Mouse (Mus musculus) midbrain, embryonic 13.5 days (tissue): ENCODE results near the gene Cnnm4. TPM values are rescaled to one million over a fixed set of nuclear protein-coding genes. Genes with fewer than 3 reads are reported as not detected.
A peak's percentile ranks its signal among the peaks of the same experiment; 100 is the strongest.

Source experiments
- ATAC-seq: fragments of 200-750 bp; cut with Nextera tagmentation; 2 replicates; pipeline ENCODE4 v1.8.0; 2017; ENCODE audit warnings: mild to moderate bottlenecking, moderate TSS enrichment, moderate library complexity
- H3K27ac ChIP-seq: fragments of 300-500 bp; sonication (generic); 2 replicates; pipeline ENCODE4 v1.5.1; 2015; ENCODE audit warnings: inconsistent platforms, mild to moderate bottlenecking, moderate library complexity
- H3K27me3 ChIP-seq: fragments of 300-500 bp; sonication (generic); 2 replicates; pipeline ENCODE4 v1.6.1; 2015; ENCODE audit warnings: mild to moderate bottlenecking, inconsistent platforms
- H3K36me3 ChIP-seq: fragments of 300-500 bp; sonication (generic); 2 replicates; pipeline ENCODE4 v1.6.1; 2015; ENCODE audit warnings: mild to moderate bottlenecking, inconsistent platforms
- H3K4me1 ChIP-seq: fragments of 300-500 bp; sonication (generic); replicated peaks from 2 replicates; pipeline ENCODE4 v1.6.1; 2015; ENCODE audit warnings: inconsistent platforms
- H3K4me2 ChIP-seq: fragments of 300-500 bp; sonication (generic); replicated peaks from 2 replicates; pipeline ENCODE4 v1.6.1; 2015; ENCODE audit warnings: moderate library complexity, mild to moderate bottlenecking, inconsistent platforms
- H3K4me3 ChIP-seq: fragments of 300-500 bp; sonication (generic); replicated peaks from 2 replicates; pipeline ENCODE4 v1.5.1; 2015; ENCODE audit warnings: mild to moderate bottlenecking, inconsistent platforms
- H3K9ac ChIP-seq: fragments of 300-500 bp; sonication (generic); replicated peaks from 2 replicates; pipeline ENCODE4 v1.6.1; 2015; ENCODE audit warnings: mild to moderate bottlenecking, inconsistent platforms
- H3K9me3 ChIP-seq: fragments of 300-500 bp; sonication (generic); 2 replicates; pipeline ENCODE4 v1.6.1; 2016; ENCODE audit warnings: mild to moderate bottlenecking, inconsistent platforms
- WGBS: fragments of 180-500 bp; shearing (Covaris S2); methylation state at CpG from one replicate; pipeline ENCODE4 v1.1.7; 2015; 5-methylcytosine and 5-hydroxymethylcytosine counted together
- polyA plus RNA-seq: library from polyadenylated mRNA; unstranded; fragments of >200 nt; fragmentation: Nextera tagmentation; extraction: Ambion mirVana; gene quantifications from 2 replicates; pipeline ENCODE4 v1.2.1, GENCODE M21; 2015

The Cnnm4 gene
- polyA plus RNA-seq, 1 experiment from 2014 or later = 8.8 TPM

DNA sequence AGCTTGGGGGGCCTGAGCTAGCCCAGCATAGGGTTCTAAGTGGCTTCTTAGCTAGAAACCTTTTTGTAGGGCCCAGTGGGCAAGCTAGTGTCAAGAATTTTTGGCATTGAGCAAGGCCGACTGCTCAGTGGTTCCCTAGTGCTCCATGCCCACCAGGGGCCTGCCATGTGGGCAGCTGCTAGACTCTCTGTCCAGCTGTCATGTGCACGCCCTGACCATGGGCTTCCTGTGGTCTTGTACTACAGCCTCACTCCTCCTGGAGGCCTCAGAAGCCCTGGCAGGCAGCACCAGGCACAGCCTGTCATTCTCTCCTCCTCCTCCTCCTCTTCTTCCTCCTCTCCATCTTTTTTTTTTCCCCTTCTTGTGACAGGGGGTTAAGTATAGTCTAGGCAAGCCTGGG, 25.9 kb downstream of the Cnnm4 start:
- H3K27ac ChIP-seq = no peak overlapping the region
- H3K36me3 ChIP-seq = peaks cover 15% of the 10 kb centered on the region; the same call in 1 of the 2 replicates
- H3K4me3 ChIP-seq = no peak overlapping the region
- 61% methylated on average over 2 of the region's 2 CpGs for WGBS
- no peak for ATAC-seq
- no peak overlapping the region for H3K9ac ChIP-seq
- H3K4me1 ChIP-seq = peaks cover 3% of the 10 kb centered on the region; the same call in 1 of the 2 replicates
- no peaks in the 10 kb centered on the region for H3K9me3 ChIP-seq
- no peaks in the 10 kb centered on the region for H3K27me3 ChIP-seq
- no peak overlapping the region for H3K4me2 ChIP-seq

GRCm38 (mm10) chr1:36501261-36501660, 29.8 kb downstream of the Cnnm4 start:
- WGBS = 5% methylated on average over 3 of the region's 3 CpGs
- Histone ChIP-seq H3K4me1 (no peaks in the 10 kb centered on the region), H3K4me2 (no peak overlapping the region), H3K27me3 (no peaks in the 10 kb centered on the region), H3K4me3 (no peak overlapping the region), H3K36me3 (peaks cover 17% of the 10 kb centered on the region), H3K9me3 (no peaks in the 10 kb centered on the region), H3K9ac (no peak overlapping the region), H3K27ac (no peak overlapping the region)
- 0 out of 2 replicates have a peak, but pooled peaks have one; percentile 44 for ATAC-seq

DNA sequence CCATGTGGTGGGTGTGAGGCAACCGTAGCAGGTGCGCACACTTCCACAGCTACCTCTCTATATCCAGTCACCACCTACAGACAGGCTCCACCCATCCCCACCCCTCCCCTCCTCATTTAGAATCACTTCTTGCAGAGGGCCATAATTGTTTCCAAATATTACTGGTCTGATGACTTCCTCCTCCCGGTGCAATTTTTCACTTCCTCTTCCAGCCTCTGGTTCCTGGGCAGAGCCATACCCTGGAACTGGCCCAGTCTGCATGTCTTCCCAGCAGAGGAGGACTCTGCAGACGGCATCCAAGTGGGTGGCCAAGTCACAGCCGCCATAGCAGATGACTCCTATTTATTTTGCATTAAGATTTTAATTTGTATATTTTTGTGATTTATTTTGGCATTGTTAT, 36.8 kb downstream of the Cnnm4 start:
- Histone ChIP-seq H3K4me1 (peaks cover 6% of the 10 kb centered on the region), H3K27ac (no peak overlapping the region), H3K9ac (no peak overlapping the region), H3K4me2 (no peak overlapping the region), H3K27me3 (no peaks in the 10 kb centered on the region), H3K36me3 (peaks cover 15% of the 10 kb centered on the region), H3K4me3 (no peak overlapping the region), H3K9me3 (no peaks in the 10 kb centered on the region)
- 92% methylated on average over 5 of the region's 5 CpGs for WGBS
- ATAC-seq = no peak

DNA sequence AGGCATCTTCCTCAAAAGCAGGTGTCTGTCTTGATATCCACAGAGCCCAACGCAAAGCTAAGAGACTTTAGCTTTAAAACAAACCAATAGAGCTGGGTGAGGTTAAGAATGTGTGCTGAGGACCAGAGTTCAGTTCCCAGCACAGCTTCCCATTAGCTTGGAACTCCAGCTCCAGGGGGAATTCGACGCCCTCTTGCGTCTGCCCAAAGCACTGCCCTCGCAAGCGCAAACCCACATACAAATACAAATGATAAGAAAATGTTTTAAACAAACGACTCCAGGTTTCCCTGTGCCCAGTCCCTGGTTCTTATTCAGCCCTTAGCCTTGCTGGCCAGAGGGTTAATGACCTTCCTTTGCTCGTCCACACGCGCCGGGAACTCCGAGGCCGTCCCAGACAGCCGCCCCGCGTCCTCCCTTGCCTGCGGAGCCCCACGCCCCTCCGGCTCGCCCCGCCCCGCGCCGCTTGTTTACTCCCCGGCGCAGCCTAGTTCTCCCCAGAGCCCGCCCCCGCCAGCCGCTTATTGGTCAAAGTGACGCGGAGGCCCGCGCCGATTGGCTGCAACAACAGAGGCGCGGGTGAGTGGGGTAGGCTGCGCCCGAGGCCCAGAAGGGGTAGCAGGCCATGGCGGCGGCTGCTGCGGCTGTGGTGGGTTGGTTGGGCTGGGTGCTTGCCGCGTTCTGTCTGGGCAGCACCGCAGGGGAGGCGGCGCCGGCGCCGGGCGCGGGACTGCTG, 40.0 kb downstream of the Cnnm4 start, which contains the start of gene Cnnm3:
Gene Cnnm3, plus strand, starts transcription at position 579 of the 733 bp plus-strand sequence.
- Histone ChIP-seq H3K36me3 (peaks cover 16% of the 10 kb centered on the region), H3K4me2 (peak within 1 kb of the TSS; percentile 97), H3K4me1 (peaks cover 34% of the 10 kb centered on the region), H3K4me3 (peak within 1 kb of the TSS; percentile 95), H3K27ac (peak within 1 kb of the TSS; percentile 99), H3K9me3 (no peaks in the 10 kb centered on the region), H3K27me3 (no peaks in the 10 kb centered on the region), H3K9ac (peak within 1 kb of the TSS; percentile 86)
- peak; percentile 97 for ATAC-seq
- WGBS = 2% methylated on average over 40 of the region's 51 CpGs

DNA sequence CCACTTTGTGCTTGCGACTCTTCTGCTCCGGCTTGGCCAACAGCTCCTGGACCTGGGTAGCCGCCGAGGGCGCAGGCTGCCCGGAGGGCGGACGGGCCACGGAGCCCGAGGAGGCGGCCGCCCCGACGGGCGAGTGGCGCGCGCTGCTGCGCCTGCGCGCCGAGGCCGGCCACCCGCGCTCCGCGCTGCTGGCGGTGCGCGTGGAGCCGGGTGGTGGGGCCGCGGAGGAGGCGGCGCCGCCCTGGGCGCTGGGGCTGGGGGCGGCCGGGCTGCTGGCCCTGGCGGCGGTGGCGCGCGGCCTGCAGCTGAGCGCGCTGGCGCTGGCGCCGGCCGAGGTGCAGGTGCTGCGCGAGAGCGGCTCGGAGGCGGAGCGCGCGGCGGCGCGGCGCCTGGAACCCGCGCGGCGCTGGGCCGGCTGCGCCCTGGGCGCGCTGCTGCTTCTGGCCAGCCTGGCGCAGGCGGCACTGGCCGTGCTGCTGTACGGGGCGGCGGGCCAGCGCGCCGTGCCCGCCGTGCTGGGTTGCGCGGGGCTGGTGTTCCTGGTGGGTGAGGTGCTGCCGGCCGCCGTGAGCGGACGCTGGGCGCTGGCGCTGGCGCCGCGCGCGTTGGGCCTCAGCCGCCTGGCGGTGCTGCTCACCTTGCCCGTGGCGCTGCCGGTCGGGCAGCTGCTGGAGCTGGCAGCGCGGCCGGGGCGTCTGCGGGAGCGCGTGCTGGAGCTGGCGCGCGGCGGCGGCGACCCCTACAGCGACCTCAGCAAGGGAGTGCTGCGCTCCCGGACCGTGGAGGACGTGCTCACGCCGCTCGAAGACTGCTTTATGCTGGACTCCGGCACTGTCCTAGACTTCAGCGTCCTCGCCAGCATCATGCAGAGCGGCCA, 40.9 kb downstream of the Cnnm4 start:
- H3K9me3 ChIP-seq = no peaks in the 10 kb centered on the region
- H3K4me1 ChIP-seq = peaks cover 35% of the 10 kb centered on the region
- no peaks in the 10 kb centered on the region for H3K27me3 ChIP-seq
- WGBS = under 1% methylated on average over 53 of the region's 126 CpGs
- peak; percentile 72 for ATAC-seq
- H3K4me3 ChIP-seq = peak overlapping the region; percentile 95
- H3K4me2 ChIP-seq = peak overlapping the region; percentile 97
- H3K9ac ChIP-seq = peak overlapping the region; percentile 86
- H3K36me3 ChIP-seq = peaks cover 17% of the 10 kb centered on the region; the same call in 1 of the 2 replicates
- peak overlapping the region; percentile 99 for H3K27ac ChIP-seq

GRCm38 (mm10) chr1:36512966-36513280, 41.5 kb downstream of the Cnnm4 start:
- peak overlapping the region; percentile 86 for H3K9ac ChIP-seq
- H3K9me3 ChIP-seq = no peaks in the 10 kb centered on the region
- peak overlapping the region; percentile 95 for H3K4me3 ChIP-seq
- H3K36me3 ChIP-seq = peaks cover 12% of the 10 kb centered on the region; the same call in 1 of the 2 replicates
- whole genome bisulfite sequencing = under 1% methylated on average over 16 of the region's 16 CpGs
- peak overlapping the region; percentile 99 for H3K27ac ChIP-seq
- peak overlapping the region; percentile 97 for H3K4me2 ChIP-seq
- no peaks in the 10 kb centered on the region for H3K27me3 ChIP-seq
- peaks cover 35% of the 10 kb centered on the region for H3K4me1 ChIP-seq
- ATAC-seq = no peak

DNA sequence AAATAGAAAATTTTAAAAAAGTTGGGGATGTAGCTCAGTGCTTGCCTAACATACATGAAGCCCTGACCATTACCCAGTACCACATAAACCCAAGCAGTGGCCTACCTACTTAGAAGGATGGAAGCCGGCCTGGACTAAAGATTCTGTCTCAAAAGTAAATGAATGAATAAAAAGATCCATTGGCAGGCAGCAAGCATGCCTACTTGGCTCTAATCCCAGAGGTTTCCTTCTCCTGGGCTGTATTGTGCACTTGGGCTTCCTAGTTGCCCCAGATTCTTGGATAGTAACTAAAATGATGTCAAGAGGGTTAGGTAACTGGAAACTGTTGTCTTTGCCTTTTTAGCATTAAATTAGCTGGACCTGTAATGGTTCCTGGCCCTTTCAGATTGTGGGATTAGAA, 41.9 kb downstream of the Cnnm4 start:
- peak overlapping the region; percentile 97 for H3K4me2 ChIP-seq
- no peak for ATAC-seq
- peak overlapping the region; percentile 86 for H3K9ac ChIP-seq
- peaks cover 12% of the 10 kb centered on the region; the same call in 1 of the 2 replicates for H3K36me3 ChIP-seq
- peaks cover 35% of the 10 kb centered on the region for H3K4me1 ChIP-seq
- WGBS = 0% methylated on average over 1 of the region's 1 CpGs
- no peaks in the 10 kb centered on the region for H3K9me3 ChIP-seq
- no peaks in the 10 kb centered on the region for H3K27me3 ChIP-seq
- H3K27ac ChIP-seq = peak overlapping the region; percentile 99; the same call in 1 of the 2 replicates
- peak overlapping the region; percentile 95 for H3K4me3 ChIP-seq

- Histone ChIP-seq H3K27ac (no peak overlapping the region; the same call in 1 of the 2 replicates), H3K36me3 (peaks cover 16% of the 10 kb centered on the region), H3K4me1 (peaks cover 35% of the 10 kb centered on the region), H3K4me3 (peak overlapping the region; percentile 95), H3K4me2 (peak overlapping the region; percentile 97), H3K27me3 (no peaks in the 10 kb centered on the region), H3K9me3 (no peaks in the 10 kb centered on the region), H3K9ac (peak overlapping the region; percentile 86)
- WGBS = 39% methylated on average over 2 of the region's 2 CpGs
- no peak for ATAC-seq
Observed at GRCm38 (mm10) chr1:36513718-36514117, 42.3 kb downstream of the Cnnm4 start.

GRCm38 (mm10) chr1:36518259-36518658, 46.8 kb downstream of the Cnnm4 start:
- Histone ChIP-seq H3K9ac (no peak overlapping the region), H3K27me3 (no peaks in the 10 kb centered on the region), H3K27ac (no peak overlapping the region), H3K4me3 (no peak overlapping the region), H3K36me3 (peaks cover 60% of the 10 kb centered on the region), H3K9me3 (no peaks in the 10 kb centered on the region), H3K4me1 (peaks cover 37% of the 10 kb centered on the region), H3K4me2 (no peak overlapping the region)
- WGBS = 94% methylated on average over 3 of the region's 3 CpGs
- ATAC-seq = no peak

DNA sequence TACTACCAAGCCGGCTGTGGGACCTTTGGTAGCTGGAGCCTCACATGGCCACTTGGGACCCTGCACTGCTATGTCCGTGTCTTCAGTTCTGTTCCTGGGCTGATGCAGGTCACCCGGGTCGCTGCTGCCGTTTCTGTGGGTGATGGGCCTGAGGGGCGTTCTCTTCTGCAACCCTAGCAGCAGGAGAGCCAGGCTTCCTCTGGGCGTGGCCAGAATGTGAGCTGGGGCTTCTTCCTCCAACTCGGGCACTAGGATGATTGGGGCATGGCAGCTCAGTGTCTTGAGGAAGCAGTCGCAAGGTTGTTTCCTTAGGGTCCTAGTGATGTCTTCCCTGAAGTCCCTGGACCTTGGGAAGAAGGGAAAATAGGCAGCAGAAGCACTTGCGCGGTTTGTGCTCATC, 48.2 kb downstream of the Cnnm4 start:
- H3K9me3 ChIP-seq = no peaks in the 10 kb centered on the region
- WGBS = 86% methylated on average over 11 of the region's 11 CpGs
- H3K36me3 ChIP-seq = peaks cover 73% of the 10 kb centered on the region

DNA sequence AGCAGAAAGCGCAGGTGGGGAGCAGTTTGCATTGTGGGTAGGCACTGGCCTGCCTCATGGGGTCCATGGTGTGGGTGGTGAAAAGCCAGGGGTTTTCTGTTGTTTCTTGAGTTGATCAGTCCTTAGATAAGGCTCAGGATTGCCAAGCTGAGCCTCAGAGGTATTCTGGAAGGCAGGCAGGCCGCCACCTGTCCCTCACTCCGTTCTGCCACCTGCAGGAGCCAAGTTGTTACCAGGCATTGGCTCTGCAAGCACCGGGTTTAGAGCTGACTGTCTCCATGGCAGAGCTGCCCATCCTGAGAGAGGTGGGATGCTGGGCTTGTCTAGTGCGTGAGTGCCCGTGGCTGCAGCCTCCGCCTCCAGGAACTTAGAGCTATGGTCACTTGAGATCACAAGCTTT, 50.8 kb downstream of the Cnnm4 start:
- Histone ChIP-seq H3K9ac (no peak overlapping the region), H3K36me3 (peaks cover 82% of the 10 kb centered on the region), H3K27me3 (no peaks in the 10 kb centered on the region), H3K9me3 (no peaks in the 10 kb centered on the region), H3K27ac (no peak overlapping the region), H3K4me1 (peaks cover 11% of the 10 kb centered on the region), H3K4me2 (no peak overlapping the region), H3K4me3 (no peak overlapping the region)
- ATAC-seq = no peak
- WGBS = 98% methylated on average over 7 of the region's 7 CpGs

More for the DNA sequence above, 48.2 kb downstream of the Cnnm4 start:
- no peak overlapping the region for H3K27ac ChIP-seq
- no peaks in the 10 kb centered on the region for H3K27me3 ChIP-seq
- no peak overlapping the region for H3K4me2 ChIP-seq
- no peak overlapping the region for H3K4me3 ChIP-seq
- peaks cover 24% of the 10 kb centered on the region for H3K4me1 ChIP-seq
- no peak for ATAC-seq
- H3K9ac ChIP-seq = no peak overlapping the region
